Mouse (Mus musculus): Measurements from ENCODE around the gene 2610044O15Rik8.

2610044O15Rik8 gene

DNA sequence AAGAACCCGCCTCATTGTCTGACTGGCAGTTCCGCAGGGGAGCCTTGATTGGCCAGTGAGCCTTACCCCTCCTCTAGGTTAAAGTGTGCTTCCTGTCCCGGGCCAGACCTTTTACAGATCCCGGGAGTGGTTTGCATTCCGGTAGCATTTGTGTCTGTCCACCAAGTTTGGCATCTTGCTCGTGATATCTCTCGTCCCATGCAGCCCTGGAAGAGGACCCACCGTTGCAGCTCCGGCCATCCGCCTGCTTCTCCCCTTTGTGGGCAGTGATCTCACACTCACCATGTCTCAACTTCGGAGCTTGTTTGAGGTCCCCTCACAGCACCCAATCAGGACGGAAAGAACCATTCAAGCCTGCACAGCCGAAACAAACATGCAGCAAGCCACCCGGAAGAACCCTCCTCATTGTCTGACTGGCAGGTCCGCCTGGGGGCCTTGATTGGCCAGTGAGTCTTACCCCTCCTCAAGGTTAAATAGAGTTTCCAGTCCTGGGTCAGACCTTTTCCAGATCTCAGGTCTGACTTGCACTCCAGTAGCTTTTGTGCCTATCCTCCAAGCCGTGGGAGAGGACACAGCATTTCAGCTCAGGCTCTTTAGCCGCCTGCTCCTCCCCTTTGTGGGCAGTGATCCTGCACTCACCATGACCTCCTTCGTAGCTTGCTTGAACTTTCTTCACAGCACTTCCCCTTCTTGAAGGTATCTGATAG lies at the start of gene 2610044O15Rik8:
Gene 2610044O15Rik8 (minus strand): TSS at position 380 of the 707 bp plus-strand sequence.
- peak; percentile 85 to 90 for DNase-seq

DNA sequence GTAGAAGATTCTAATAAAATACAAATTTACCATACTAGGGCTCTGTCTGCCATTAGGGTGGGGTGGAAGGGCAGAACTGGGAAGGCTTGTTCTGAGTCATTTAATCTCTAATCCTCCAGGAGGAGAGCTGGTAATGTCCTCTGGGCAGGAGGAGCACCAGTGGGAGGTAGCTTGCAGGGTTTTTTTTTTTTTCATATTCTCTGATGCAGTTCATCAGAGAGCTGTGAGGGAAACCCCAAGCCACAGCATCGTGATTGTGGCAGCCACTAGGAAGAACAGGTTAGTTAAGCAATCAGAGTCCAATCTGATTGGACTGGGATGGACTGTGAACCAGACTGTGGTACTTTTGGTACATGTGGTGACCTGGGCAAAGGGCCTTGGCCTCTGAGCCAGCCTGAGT lies 31.7 kb upstream of the 2610044O15Rik8 start:
- no peak for DNase-seq

DNA sequence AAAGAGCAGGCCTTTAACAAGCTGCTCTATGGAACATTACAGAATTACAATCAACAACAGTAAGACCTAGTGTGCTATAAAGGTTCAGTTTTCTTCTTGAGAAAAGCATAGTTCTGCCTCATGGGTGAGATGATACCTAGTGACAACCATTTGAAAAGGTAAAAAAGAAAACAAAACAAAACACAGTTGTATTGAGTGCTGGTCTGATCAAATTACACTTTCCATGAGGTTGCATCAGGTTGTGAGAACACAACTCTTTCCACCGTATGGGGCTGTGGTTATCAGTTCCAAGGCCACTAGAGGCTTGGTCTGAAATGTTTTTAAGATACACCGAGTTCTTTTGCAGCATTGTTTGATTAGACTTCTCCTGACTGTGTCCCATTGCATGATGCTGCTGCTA lies 30.1 kb upstream of the 2610044O15Rik8 start:
- no peak for DNase-seq

DNA sequence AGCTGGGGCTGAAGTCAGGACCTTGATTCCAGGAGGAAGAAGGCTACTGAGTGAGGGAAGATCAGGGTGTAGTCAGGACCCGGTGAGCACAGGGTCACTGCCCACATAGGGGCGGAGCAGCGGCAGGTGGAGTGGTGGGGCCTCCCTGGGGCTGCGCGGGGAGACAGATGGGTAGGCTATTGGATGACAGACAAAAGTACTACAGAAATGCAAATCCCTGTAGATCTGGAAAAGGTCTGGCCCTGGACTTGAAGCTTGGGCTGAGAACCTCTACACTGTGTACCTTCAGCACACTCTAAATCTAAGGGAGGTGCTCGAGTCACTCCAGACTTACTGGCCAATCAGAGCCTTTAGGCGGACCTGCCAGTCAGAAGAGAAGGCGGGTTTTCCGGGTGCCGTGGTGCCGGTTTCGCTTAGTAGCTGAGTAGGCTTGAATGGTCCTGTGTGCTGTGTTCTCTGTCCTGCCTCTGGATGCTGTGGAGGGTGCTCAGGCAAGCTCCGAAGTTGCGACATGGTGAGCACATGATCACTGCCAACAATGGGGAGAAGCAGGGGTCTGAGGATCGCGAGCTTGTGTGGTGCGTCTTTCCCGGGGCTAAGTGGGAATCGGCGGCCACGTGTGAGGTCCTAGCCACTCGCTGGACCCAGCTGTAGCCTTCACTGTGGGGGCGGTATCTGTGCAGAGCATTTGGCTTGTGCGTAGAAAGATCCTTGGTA lies 29.2 kb upstream of the 2610044O15Rik8 start:
- DNase-seq, result peak; percentile 81 to 89

DNA sequence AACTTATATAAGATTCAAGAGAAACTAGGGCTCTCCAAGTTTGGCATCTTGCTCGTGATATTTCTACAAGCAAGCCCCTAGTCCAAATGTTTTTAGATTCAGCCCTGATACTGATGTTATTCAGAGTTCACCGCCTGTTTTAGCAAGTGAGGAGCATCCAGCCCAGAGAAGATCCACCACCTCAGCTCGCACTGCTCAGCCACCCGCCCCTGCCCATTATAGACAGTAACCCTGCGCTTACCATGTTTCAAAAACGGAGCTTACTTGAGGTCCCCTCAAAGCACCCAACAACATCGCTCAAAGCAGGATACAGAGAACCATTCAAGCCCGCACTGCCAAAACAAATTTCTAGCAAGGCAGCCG lies 561 bp downstream of the 2610044O15Rik8 start:
- DNase-seq, result no peak

Data from kidney, postnatal 4 days (tissue).